Mouse (Mus musculus): ENCODE measurements around the gene Ccr9. TPM values are rescaled to one million over a fixed set of nuclear protein-coding genes. Genes with fewer than 3 reads are reported as not detected.

The Ccr9 gene
- total and polyA plus RNA-seq, 3 experiments: 0.07 to 0.21 TPM; not detected in 1

DNA sequence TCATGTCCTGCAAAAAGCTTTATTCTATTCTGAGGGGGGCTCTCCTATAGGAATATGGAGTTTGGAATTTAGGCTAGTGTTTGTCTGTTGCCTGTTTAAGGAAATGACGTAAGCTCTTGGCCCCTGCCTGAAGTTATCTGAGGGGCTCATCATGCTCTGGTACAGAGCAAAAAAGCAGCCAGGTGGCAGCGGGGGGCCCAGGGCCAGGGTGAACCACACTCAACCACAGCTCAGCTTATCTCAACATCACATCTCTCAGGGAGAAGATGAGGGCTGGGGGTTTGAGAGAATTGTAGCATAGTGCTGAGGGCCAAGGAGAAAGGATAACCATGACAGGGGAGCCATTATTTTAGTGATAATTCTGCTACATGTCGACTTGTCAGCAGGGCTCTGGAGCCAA lies 78.5 kb downstream of the Ccr9 start:
- TF ChIP-seq EP300 (IDR thresholded peaks at IDR 0.05; ENCODE audit: insufficient read depth, low read depth, low read length): no peak
- no peak for TF ChIP-seq CTCF (IDR thresholded peaks at IDR 0.05)
- TF ChIP-seq POLR2A (IDR thresholded peaks at IDR 0.05; ENCODE audit: insufficient read depth, low read depth, low read length): no peak
- DNase-seq: no peak
- H3K9ac ChIP-seq (ENCODE audit: low read depth, low read length): no peak overlapping the region
- intact Hi-C loops (cut with DNase I): no loop called here
- no peaks in the 10 kb centered on the region for H3K27me3 ChIP-seq (ENCODE audit: control insufficient read depth, insufficient read depth, low read length)
- no peak overlapping the region for H3K4me3 ChIP-seq
- no peaks in the 10 kb centered on the region for H3K79me2 ChIP-seq (replicated peaks; ENCODE audit: control insufficient read depth, insufficient read depth, low read length)
- no peaks in the 10 kb centered on the region for H3K36me3 ChIP-seq (ENCODE audit: control insufficient read depth, insufficient read depth, low read length)
- WGBS: 64% methylated on average over 3 of the region's 3 CpGs
- no peaks in the 10 kb centered on the region; the same call in 1 of the 2 replicates for H3K4me1 ChIP-seq (ENCODE audit: control insufficient read depth, insufficient read depth, low read length)
- no peak overlapping the region for H3K27ac ChIP-seq

DNA sequence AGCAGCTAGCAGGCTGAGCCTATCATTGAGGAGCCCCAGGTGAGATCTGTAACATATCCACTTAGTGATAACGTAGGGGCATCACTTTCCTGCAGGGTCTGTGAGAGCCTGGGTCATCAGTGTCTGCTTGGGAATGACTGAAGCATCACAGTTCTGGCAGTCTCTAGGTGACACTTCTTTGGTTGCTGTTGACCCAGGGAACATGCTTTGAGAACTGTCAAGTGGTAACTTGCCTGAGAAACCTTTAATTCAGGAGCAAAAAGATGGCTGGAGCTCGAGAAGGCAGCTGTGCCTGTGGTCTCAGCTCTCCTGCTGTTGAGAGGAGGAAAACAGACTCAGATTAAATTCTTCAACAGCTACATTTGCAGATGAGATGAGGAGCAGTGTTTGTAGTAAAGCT lies 79.1 kb downstream of the Ccr9 start:
- Histone ChIP-seq H3K9ac (ENCODE audit: low read depth, low read length) (no peak overlapping the region), H3K79me2 (replicated peaks; ENCODE audit: control insufficient read depth, insufficient read depth, low read length) (no peaks in the 10 kb centered on the region), H3K36me3 (ENCODE audit: control insufficient read depth, insufficient read depth, low read length) (no peaks in the 10 kb centered on the region), H3K4me3 (no peak overlapping the region), H3K27ac (no peak overlapping the region), H3K4me1 (ENCODE audit: control insufficient read depth, insufficient read depth, low read length) (no peaks in the 10 kb centered on the region; the same call in 1 of the 2 replicates), H3K27me3 (ENCODE audit: control insufficient read depth, insufficient read depth, low read length) (no peaks in the 10 kb centered on the region)
- 43% methylated on average over 2 of the region's 2 CpGs for whole genome bisulfite sequencing
- intact Hi-C loops (cut with DNase I): no loop called here
- no peak for TF ChIP-seq POLR2A (IDR thresholded peaks at IDR 0.05; ENCODE audit: insufficient read depth, low read depth, low read length)
- TF ChIP-seq EP300 (IDR thresholded peaks at IDR 0.05; ENCODE audit: insufficient read depth, low read depth, low read length): no peak
- TF ChIP-seq CTCF (IDR thresholded peaks at IDR 0.05): no peak
- no peak for DNase-seq

DNA sequence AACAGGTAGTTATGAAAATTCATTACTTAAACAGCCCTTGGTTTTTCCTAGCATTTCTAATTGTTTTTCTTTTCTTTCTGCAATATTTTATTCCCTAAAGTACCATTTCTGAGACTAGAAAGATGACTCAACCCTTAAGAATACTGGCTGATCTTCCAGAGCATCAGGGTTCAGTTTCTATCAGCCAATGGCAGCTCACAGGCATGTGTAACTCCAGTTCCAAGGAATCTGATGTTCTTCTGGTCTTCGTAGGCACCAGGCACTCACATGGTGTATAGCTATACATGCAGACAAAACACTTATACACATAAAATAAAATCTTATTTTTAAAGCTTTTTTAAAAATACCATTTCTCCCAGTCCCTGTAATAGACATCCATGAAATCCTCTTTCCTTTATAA lies 79.9 kb downstream of the Ccr9 start:
- WGBS: 73% methylated on average over 1 of the region's 1 CpGs
- H3K79me2 ChIP-seq (replicated peaks; ENCODE audit: control insufficient read depth, insufficient read depth, low read length): no peaks in the 10 kb centered on the region

DNA sequence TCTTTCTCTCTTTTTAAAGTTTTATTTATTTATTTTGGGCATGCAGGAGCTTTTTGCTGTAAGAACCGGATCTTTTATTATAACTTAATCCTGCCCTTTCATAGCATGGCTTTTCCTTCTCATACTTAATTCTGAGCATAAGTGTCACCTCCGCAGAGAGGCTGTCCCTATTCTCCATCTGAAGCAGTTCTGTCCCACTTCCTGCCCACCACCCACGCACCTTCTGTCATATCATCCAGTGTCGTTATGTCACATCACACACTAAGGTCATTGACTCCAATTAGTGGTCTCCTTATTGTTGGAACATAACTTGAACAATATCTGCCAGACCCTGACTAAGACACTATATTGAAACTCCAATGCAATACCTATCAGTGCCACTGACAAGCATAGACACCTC lies 80.4 kb downstream of the Ccr9 start:
- no peaks in the 10 kb centered on the region; the same call in 1 of the 2 replicates for H3K4me1 ChIP-seq (ENCODE audit: control insufficient read depth, insufficient read depth, low read length)
- intact Hi-C loops (cut with DNase I): no loop called here
- no peak overlapping the region for H3K9ac ChIP-seq (ENCODE audit: low read depth, low read length)
- H3K27ac ChIP-seq: no peak overlapping the region
- no peak overlapping the region for H3K4me3 ChIP-seq
- WGBS: 62% methylated on average over 4 of the region's 4 CpGs
- TF ChIP-seq EP300 (IDR thresholded peaks at IDR 0.05; ENCODE audit: insufficient read depth, low read depth, low read length): no peak
- no peak for TF ChIP-seq POLR2A (IDR thresholded peaks at IDR 0.05; ENCODE audit: insufficient read depth, low read depth, low read length)
- no peak for TF ChIP-seq CTCF (IDR thresholded peaks at IDR 0.05)
- no peaks in the 10 kb centered on the region for H3K36me3 ChIP-seq (ENCODE audit: control insufficient read depth, insufficient read depth, low read length)
- no peaks in the 10 kb centered on the region for H3K79me2 ChIP-seq (replicated peaks; ENCODE audit: control insufficient read depth, insufficient read depth, low read length)
- H3K27me3 ChIP-seq (ENCODE audit: control insufficient read depth, insufficient read depth, low read length): no peaks in the 10 kb centered on the region
- no peak for DNase-seq

More for the DNA sequence above, 79.9 kb downstream of the Ccr9 start:
- TF ChIP-seq POLR2A (IDR thresholded peaks at IDR 0.05; ENCODE audit: insufficient read depth, low read depth, low read length) (no peak), CTCF (IDR thresholded peaks at IDR 0.05) (no peak), EP300 (IDR thresholded peaks at IDR 0.05; ENCODE audit: insufficient read depth, low read depth, low read length) (no peak)
- no peak for DNase-seq
- Histone ChIP-seq H3K27ac (no peak overlapping the region), H3K36me3 (ENCODE audit: control insufficient read depth, insufficient read depth, low read length) (no peaks in the 10 kb centered on the region), H3K27me3 (ENCODE audit: control insufficient read depth, insufficient read depth, low read length) (no peaks in the 10 kb centered on the region), H3K4me3 (no peak overlapping the region), H3K9ac (ENCODE audit: low read depth, low read length) (no peak overlapping the region), H3K4me1 (ENCODE audit: control insufficient read depth, insufficient read depth, low read length) (no peaks in the 10 kb centered on the region; the same call in 1 of the 2 replicates)
- intact Hi-C loops (cut with DNase I): no loop called here

DNA sequence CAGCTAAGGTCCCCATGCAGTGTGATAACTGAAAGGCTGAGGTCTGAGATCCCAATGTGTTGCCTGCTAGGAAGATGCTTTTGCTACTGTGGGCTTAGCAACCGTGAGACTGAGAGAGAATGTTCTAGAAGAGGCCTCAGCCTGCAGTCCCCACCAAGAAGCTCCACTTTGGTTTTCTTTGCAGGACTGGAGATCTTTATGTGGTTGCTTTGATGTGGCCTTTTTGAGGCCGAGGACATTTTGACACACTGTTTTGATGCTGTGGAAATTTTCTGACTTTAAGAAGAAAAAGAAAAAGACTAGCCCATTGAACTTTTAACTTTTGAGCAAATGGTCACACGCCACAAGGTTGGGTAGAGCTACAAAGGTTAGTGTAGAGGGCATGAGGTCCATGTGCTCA lies 82.6 kb downstream of the Ccr9 start:
- intact Hi-C loops (cut with DNase I): no loop called here
- Histone ChIP-seq H3K27ac (no peak overlapping the region), H3K4me1 (ENCODE audit: control insufficient read depth, insufficient read depth, low read length) (no peaks in the 10 kb centered on the region; the same call in 1 of the 2 replicates), H3K4me3 (no peak overlapping the region), H3K79me2 (replicated peaks; ENCODE audit: control insufficient read depth, insufficient read depth, low read length) (no peaks in the 10 kb centered on the region), H3K27me3 (ENCODE audit: control insufficient read depth, insufficient read depth, low read length) (no peaks in the 10 kb centered on the region), H3K9ac (ENCODE audit: low read depth, low read length) (no peak overlapping the region), H3K36me3 (ENCODE audit: control insufficient read depth, insufficient read depth, low read length) (no peaks in the 10 kb centered on the region)
- 89% methylated on average over 3 of the region's 3 CpGs for WGBS
- TF ChIP-seq CTCF (IDR thresholded peaks at IDR 0.05): no peak
- no peak for TF ChIP-seq EP300 (IDR thresholded peaks at IDR 0.05; ENCODE audit: insufficient read depth, low read depth, low read length)
- no peak for TF ChIP-seq POLR2A (IDR thresholded peaks at IDR 0.05; ENCODE audit: insufficient read depth, low read depth, low read length)
- DNase-seq: no peak

DNA sequence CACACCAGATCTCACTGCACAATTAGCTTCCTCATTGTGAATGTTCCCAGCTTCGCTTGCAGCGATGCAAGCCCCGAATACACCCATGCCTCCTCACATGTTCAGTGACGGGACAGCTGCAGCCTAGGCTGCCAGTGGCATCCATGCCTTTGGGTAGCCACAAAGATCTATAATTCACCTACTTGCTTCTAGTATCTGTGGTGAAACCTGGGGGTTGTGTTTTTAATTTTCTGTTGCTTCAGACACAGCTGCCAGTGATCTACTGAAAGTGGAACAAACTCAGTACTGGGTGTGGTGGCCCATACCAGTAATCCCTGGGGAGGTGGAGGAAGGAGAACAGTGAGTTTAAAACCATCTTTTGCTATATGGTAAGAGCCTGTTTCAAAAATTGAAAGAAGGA lies 84.6 kb downstream of the Ccr9 start:
- no peaks in the 10 kb centered on the region for H3K79me2 ChIP-seq (replicated peaks; ENCODE audit: control insufficient read depth, insufficient read depth, low read length)
- intact Hi-C loops (cut with DNase I): no loop called here
- DNase-seq: peak; percentile 21 to 35
- TF ChIP-seq POLR2A (IDR thresholded peaks at IDR 0.05; ENCODE audit: insufficient read depth, low read depth, low read length): no peak
- TF ChIP-seq EP300 (IDR thresholded peaks at IDR 0.05; ENCODE audit: insufficient read depth, low read depth, low read length): no peak
- TF ChIP-seq CTCF (IDR thresholded peaks at IDR 0.05): no peak
- H3K4me3 ChIP-seq: no peak overlapping the region
- H3K27ac ChIP-seq: peak overlapping the region; percentile 3; the same call in 1 of the 2 replicates
- no peaks in the 10 kb centered on the region for H3K36me3 ChIP-seq (ENCODE audit: control insufficient read depth, insufficient read depth, low read length)
- no peak overlapping the region for H3K9ac ChIP-seq (ENCODE audit: low read depth, low read length)
- H3K4me1 ChIP-seq (ENCODE audit: control insufficient read depth, insufficient read depth, low read length): no peaks in the 10 kb centered on the region; the same call in 1 of the 2 replicates
- 77% methylated on average over 4 of the region's 4 CpGs for WGBS
- H3K27me3 ChIP-seq (ENCODE audit: control insufficient read depth, insufficient read depth, low read length): no peaks in the 10 kb centered on the region
